Mouse (Mus musculus) central nervous system, embryonic 18 days (tissue): ENCODE measurements around the gene Cyp4a12b. TPM values are rescaled to one million over a fixed set of nuclear protein-coding genes. Genes with fewer than 3 reads are reported as not detected.

Experiments used
- polyA plus RNA-seq: library from polyadenylated mRNA; depleted of rRNA; stranded (reverse); fragments of >200 nt; gene quantifications from 2 replicates; pipeline ENCODE4 v1.2.3, GENCODE M21; 2012; rRNA removed

Cyp4a12b gene
- polyA plus RNA-seq = 0.01 TPM in 1 of 2 replicates, not detected in the other

GRCm38 (mm10) chr4:115411324-115411723 is at the start of gene Cyp4a12b:
Cyp4a12b (plus strand) TSS chr4:115411624.

GRCm38 (mm10) chr4:115452304-115452703 is 40.9 kb downstream of the Cyp4a12b start, which contains the start of gene Cyp4a30b:
Cyp4a30b (plus strand) TSS chr4:115452604.

Other genes with a start within 250 kb of the Cyp4a12b start
- not detected in 2 replicates for gene Cyp4a29, start 169.5 kb upstream of the Cyp4a12b start, polyA plus RNA-seq
- gene Cyp4a12a, start 112.6 kb upstream of the Cyp4a12b start, polyA plus RNA-seq = not detected in 2 replicates
- not detected in 2 replicates for gene Cyp4a30b, start 41.0 kb downstream of the Cyp4a12b start, polyA plus RNA-seq
- not detected in 2 replicates for gene Cyp4a14, start 84.5 kb downstream of the Cyp4a12b start, polyA plus RNA-seq
- gene Cyp4a10, start 106.6 kb downstream of the Cyp4a12b start, polyA plus RNA-seq = 0.03 TPM in 1 of 2 replicates, not detected in the other
- not detected in 2 replicates for gene Cyp4a31, start 152.0 kb downstream of the Cyp4a12b start, polyA plus RNA-seq
- not detected in 2 replicates for gene Cyp4a32, start 189.3 kb downstream of the Cyp4a12b start, polyA plus RNA-seq
- 1.8 and 2.1 TPM in 2 replicates for gene Cyp4b1, start 236.1 kb downstream of the Cyp4a12b start, polyA plus RNA-seq